7 mouse cellular contexts compared by ENCODE assay signal in genomic region chr10:112269939-112270781, GRCm38 (mm10). TPM values are rescaled to one million over a fixed set of nuclear protein-coding genes. Genes with fewer than 3 reads are reported as not detected.
DNase-seq lines count a peak whose midpoint lies in the region; ATAC-seq and TF ChIP-seq lines count a peak whose summit lies in the region.

No protein-coding gene starts in this region.

- no peaks in the 10 kb centered on the region for H3K9me3 ChIP-seq in embryonic facial prominence, embryonic 10.5 days
- H3K9me3 ChIP-seq in hindbrain, embryonic 13.5 days = no peaks in the 10 kb centered on the region
- H3K9me3 ChIP-seq in limb, embryonic 11.5 days (ENCODE audit: control insufficient read depth, low read length) = no peaks in the 10 kb centered on the region
- H3K9me3 ChIP-seq in midbrain, postnatal 0 days (ENCODE audit: low read length) = no peaks in the 10 kb centered on the region

- peak; percentile 83 for ATAC-seq in hindbrain, embryonic 13.5 days (ENCODE audit: low FRiP score)
- ATAC-seq in limb, embryonic 11.5 days (ENCODE audit: insufficient number of reproducible peaks, low FRiP score, low TSS enrichment, low read depth) = peak; percentile 51
- ATAC-seq in midbrain, postnatal 0 days (ENCODE audit: low FRiP score) = peak; percentile 79

- peak; percentile 9 for DNase-seq in urinary bladder, postnatal 10 days (ENCODE audit: low spot score)
- DNase-seq in urinary bladder, postnatal 14 days (ENCODE audit: low spot score) = no peak
- peak; percentile 52 for DNase-seq in embryonic facial prominence, embryonic 10.5 days (ENCODE audit: low spot score)
- DNase-seq in limb, embryonic 11.5 days (ENCODE audit: low spot score) = peak; percentile 51
- DNase-seq in midbrain, postnatal 0 days (ENCODE audit: low spot score) = peak; percentile 36
- DNase-seq in spleen, postnatal 4 days (ENCODE audit: low spot score in 2 of 2) = no peak

- H3K27me3 ChIP-seq in embryonic facial prominence, embryonic 10.5 days (replicated peaks; ENCODE audit: low read depth, poor library complexity, severe bottlenecking) = peaks cover 63% of the 10 kb centered on the region
- H3K27me3 ChIP-seq in hindbrain, embryonic 13.5 days = peaks cover 34% of the 10 kb centered on the region
- peaks cover 40% of the 10 kb centered on the region for H3K27me3 ChIP-seq in limb, embryonic 11.5 days (ENCODE audit: control insufficient read depth, insufficient read depth, low read length)
- H3K27me3 ChIP-seq in midbrain, postnatal 0 days (ENCODE audit: insufficient read depth, low read length) = 0 out of 2 replicates have a peak, but pooled peaks cover 3% of the 10 kb centered on the region

- peaks cover 25% of the 10 kb centered on the region for H3K4me1 ChIP-seq in embryonic facial prominence, embryonic 10.5 days
- H3K4me1 ChIP-seq in hindbrain, embryonic 13.5 days (replicated peaks) = peaks cover 22% of the 10 kb centered on the region
- no peaks in the 10 kb centered on the region; the same call in 1 of the 2 replicates for H3K4me1 ChIP-seq in limb, embryonic 11.5 days (ENCODE audit: control insufficient read depth, insufficient read depth, low read length)
- H3K4me1 ChIP-seq in midbrain, postnatal 0 days (ENCODE audit: insufficient read depth, low read length) = peaks cover 5% of the 10 kb centered on the region; the same call in 1 of the 2 replicates

- no peaks in the 10 kb centered on the region for H3K36me3 ChIP-seq in embryonic facial prominence, embryonic 10.5 days (replicated peaks)
- no peaks in the 10 kb centered on the region for H3K36me3 ChIP-seq in hindbrain, embryonic 13.5 days
- H3K36me3 ChIP-seq in limb, embryonic 11.5 days (ENCODE audit: control insufficient read depth, insufficient read depth, low read length) = no peaks in the 10 kb centered on the region
- no peaks in the 10 kb centered on the region for H3K36me3 ChIP-seq in midbrain, postnatal 0 days (ENCODE audit: insufficient read depth, low read length)

- no peak for TF ChIP-seq CTCF in midbrain, postnatal 0 days (IDR thresholded peaks at IDR 0.05)

- H3K27ac ChIP-seq in embryonic facial prominence, embryonic 10.5 days (replicated peaks) = peak overlapping the region; percentile 61
- no peak overlapping the region for H3K27ac ChIP-seq in hindbrain, embryonic 13.5 days
- H3K27ac ChIP-seq in limb, embryonic 11.5 days (replicated peaks; ENCODE audit: low read depth, low read length) = no peak overlapping the region
- peak overlapping the region; percentile 55; the same call in 1 of the 2 replicates for H3K27ac ChIP-seq in midbrain, postnatal 0 days (ENCODE audit: low read depth, low read length)

- under 1% methylated on average over 43 of the region's 43 CpGs for WGBS in embryonic facial prominence, embryonic 10.5 days
- under 1% methylated on average over 42 of the region's 43 CpGs for WGBS in hindbrain, embryonic 13.5 days
- WGBS in limb, embryonic 11.5 days = under 1% methylated on average over 42 of the region's 43 CpGs
- 2% methylated on average over 43 of the region's 43 CpGs for WGBS in midbrain, postnatal 0 days

- H3K4me2 ChIP-seq in hindbrain, embryonic 13.5 days = peak overlapping the region; percentile 97
- peak overlapping the region; percentile 93 for H3K4me2 ChIP-seq in limb, embryonic 11.5 days (ENCODE audit: low read depth, severe bottlenecking)
- H3K4me2 ChIP-seq in midbrain, postnatal 0 days (ENCODE audit: low read depth, low read length, poor library complexity, severe bottlenecking) = peak overlapping the region; percentile 86

- H3K4me3 ChIP-seq in embryonic facial prominence, embryonic 10.5 days = peak overlapping the region; percentile 70
- H3K4me3 ChIP-seq in hindbrain, embryonic 13.5 days = peak overlapping the region; percentile 59
- peak overlapping the region; percentile 42 for H3K4me3 ChIP-seq in limb, embryonic 11.5 days (ENCODE audit: low read depth, low read length)
- H3K4me3 ChIP-seq in midbrain, postnatal 0 days (ENCODE audit: low read depth, low read length) = peak overlapping the region; percentile 68

- H3K9ac ChIP-seq in hindbrain, embryonic 13.5 days = peak overlapping the region; percentile 79
- H3K9ac ChIP-seq in limb, embryonic 11.5 days (ENCODE audit: low read length) = peak overlapping the region; percentile 1; the same call in 1 of the 2 replicates
- H3K9ac ChIP-seq in midbrain, postnatal 0 days (replicated peaks; ENCODE audit: low read length, poor library complexity, severe bottlenecking) = peak overlapping the region; percentile 72

RNA-seq across cellular contexts. Expression of gene Kcnc2, which starts 0.8 kb away (rescaled TPM):
- 0.52 and 0.66 TPM in 2 replicates for polyA plus RNA-seq in embryonic facial prominence, embryonic 10.5 days (2016; fragmentation: Nextera tagmentation; extraction: Ambion mirVana)
- 5.3 and 5.6 TPM in 2 replicates for polyA plus RNA-seq in hindbrain, embryonic 13.5 days (2015; fragmentation: Nextera tagmentation; extraction: Ambion mirVana)
- polyA plus RNA-seq in limb, embryonic 11.5 days (2014; fragmentation: Nextera tagmentation; extraction: Ambion mirVana) = 0.32 TPM in 1 of 2 replicates, not detected in the other
- total RNA-seq in midbrain, postnatal 0 days (2014; rRNA removed) = 20.6 and 23.7 TPM in 2 replicates
- 7.0 and 7.2 TPM in 2 replicates for polyA plus RNA-seq in midbrain, postnatal 0 days (2015; fragmentation: Nextera tagmentation; extraction: Ambion mirVana)

Comparison
In these comparisons a context has a peak if more than half of its experiments do, and no peak if none do; other contexts are left out.
1. DNase-seq: peak in urinary bladder, postnatal 10 days (single experiment), embryonic facial prominence, embryonic 10.5 days (single experiment), limb, embryonic 11.5 days (single experiment) and midbrain, postnatal 0 days (single experiment); none in urinary bladder, postnatal 14 days (single experiment) and spleen, postnatal 4 days (0 of 2).
2. H3K27ac ChIP-seq: peak in embryonic facial prominence, embryonic 10.5 days (single experiment) and midbrain, postnatal 0 days (single experiment); none in hindbrain, embryonic 13.5 days (single experiment) and limb, embryonic 11.5 days (single experiment).
3. H3K9ac ChIP-seq: peak in every context shown above with its lines; median percentile 79 in hindbrain, embryonic 13.5 days; 72 in midbrain, postnatal 0 days; 1 in limb, embryonic 11.5 days.
4. Peak in every context shown above with its lines, with median percentiles within 50 percentile points of each other: H3K4me3 ChIP-seq, ATAC-seq and H3K4me2 ChIP-seq.